In the genomic region with DNA sequence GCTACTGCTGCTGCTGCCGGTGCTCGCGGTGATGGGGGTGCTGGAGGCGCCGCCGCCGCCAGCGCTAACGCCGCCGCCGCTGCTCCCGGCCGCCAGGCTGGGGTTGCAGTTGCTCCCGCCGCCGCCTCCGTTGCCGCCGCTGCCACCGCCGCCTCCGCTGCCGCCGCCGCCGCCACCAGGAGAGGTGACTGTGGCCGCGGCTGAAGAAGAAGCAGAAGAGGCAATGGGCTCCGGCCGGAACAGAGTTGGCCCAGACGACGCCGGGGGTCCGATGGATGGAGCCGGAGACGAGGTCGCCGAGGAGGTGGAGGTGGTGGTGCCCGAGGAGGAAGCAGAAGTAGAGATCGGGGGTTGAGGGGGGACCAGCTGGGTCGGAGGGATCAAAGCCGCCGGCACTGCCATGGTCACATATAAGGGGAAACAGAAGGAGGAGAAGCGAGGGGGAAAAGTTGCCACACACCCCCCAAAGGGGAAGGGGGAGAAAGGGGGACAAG, we compare ENCODE assay signal across 7 mouse cellular contexts. TPM values are rescaled to one million over a fixed set of nuclear protein-coding genes. Genes with fewer than 3 reads are reported as not detected.
DNase-seq lines count a peak whose midpoint lies in the region; ATAC-seq lines count a peak whose summit lies in the region.

No protein-coding gene starts in this region.

- H3K4me1 ChIP-seq in forebrain, embryonic 16.5 days (replicated peaks; ENCODE audit: control insufficient read depth, insufficient read depth, low read length), result peaks cover 21% of the 10 kb centered on the region
- H3K4me1 ChIP-seq in hindbrain, embryonic 15.5 days (replicated peaks), result peaks cover 22% of the 10 kb centered on the region
- no peaks in the 10 kb centered on the region for H3K4me1 ChIP-seq in liver, embryonic 11.5 days (replicated peaks; ENCODE audit: control insufficient read depth, insufficient read depth, low read length)
- H3K4me1 ChIP-seq in midbrain, embryonic 16.5 days (ENCODE audit: control insufficient read depth, insufficient read depth, low read length), result peaks cover 8% of the 10 kb centered on the region
- H3K4me1 ChIP-seq in stomach, embryonic 15.5 days, result no peaks in the 10 kb centered on the region

- no peaks in the 10 kb centered on the region for H3K36me3 ChIP-seq in forebrain, embryonic 16.5 days (ENCODE audit: control insufficient read depth, insufficient read depth)
- no peaks in the 10 kb centered on the region for H3K36me3 ChIP-seq in hindbrain, embryonic 15.5 days
- H3K36me3 ChIP-seq in liver, embryonic 11.5 days (ENCODE audit: control insufficient read depth, insufficient read depth, low read length), result no peaks in the 10 kb centered on the region
- H3K36me3 ChIP-seq in midbrain, embryonic 16.5 days (ENCODE audit: control insufficient read depth, insufficient read depth, low read length), result no peaks in the 10 kb centered on the region
- H3K36me3 ChIP-seq in stomach, embryonic 15.5 days, result no peaks in the 10 kb centered on the region

- H3K9me3 ChIP-seq in forebrain, embryonic 16.5 days (ENCODE audit: control insufficient read depth, low read length), result no peaks in the 10 kb centered on the region
- no peaks in the 10 kb centered on the region for H3K9me3 ChIP-seq in hindbrain, embryonic 15.5 days
- no peaks in the 10 kb centered on the region for H3K9me3 ChIP-seq in liver, embryonic 11.5 days (ENCODE audit: control insufficient read depth, low read length)
- no peaks in the 10 kb centered on the region for H3K9me3 ChIP-seq in midbrain, embryonic 16.5 days (replicated peaks; ENCODE audit: control insufficient read depth, low read length, poor library complexity, severe bottlenecking)
- no peaks in the 10 kb centered on the region for H3K9me3 ChIP-seq in stomach, embryonic 15.5 days

- peak; percentile 20 for DNase-seq in R1 (ENCODE audit: low read depth, low spot score)
- peak; percentile 23 for DNase-seq in brain, adult 2 months (ENCODE audit: low read depth, low spot score)
- DNase-seq in liver, embryonic 11.5 days (ENCODE audit: low spot score), result peak; percentile 52

- peak overlapping the region; percentile 65 for H3K27ac ChIP-seq in forebrain, embryonic 16.5 days (ENCODE audit: low read length)
- peak overlapping the region; percentile 98 for H3K27ac ChIP-seq in hindbrain, embryonic 15.5 days (replicated peaks)
- no peak overlapping the region for H3K27ac ChIP-seq in liver, embryonic 11.5 days (ENCODE audit: low read depth, low read length)
- H3K27ac ChIP-seq in midbrain, embryonic 16.5 days (ENCODE audit: low read length), result peak overlapping the region; percentile 91
- peak overlapping the region; percentile 73 for H3K27ac ChIP-seq in stomach, embryonic 15.5 days

- peak overlapping the region; percentile 83 for H3K9ac ChIP-seq in forebrain, embryonic 16.5 days (replicated peaks; ENCODE audit: low read depth, low read length)
- H3K9ac ChIP-seq in hindbrain, embryonic 15.5 days, result peak overlapping the region; percentile 90
- H3K9ac ChIP-seq in liver, embryonic 11.5 days (ENCODE audit: low read depth, low read length), result no peak overlapping the region
- peak overlapping the region; percentile 85 for H3K9ac ChIP-seq in midbrain, embryonic 16.5 days (ENCODE audit: low read depth, low read length)
- H3K9ac ChIP-seq in stomach, embryonic 15.5 days, result peak overlapping the region; percentile 60

- under 1% methylated on average over 44 of the region's 45 CpGs for WGBS in forebrain, embryonic 16.5 days
- WGBS in hindbrain, embryonic 15.5 days, result under 1% methylated on average over 41 of the region's 45 CpGs
- under 1% methylated on average over 45 of the region's 45 CpGs for WGBS in liver, embryonic 11.5 days
- WGBS in midbrain, embryonic 16.5 days, result under 1% methylated on average over 45 of the region's 45 CpGs
- WGBS in stomach, embryonic 15.5 days, result under 1% methylated on average over 45 of the region's 45 CpGs

- ATAC-seq in forebrain, embryonic 16.5 days, result peak; percentile 31
- ATAC-seq in hindbrain, embryonic 15.5 days (ENCODE audit: low FRiP score, low read depth), result peak; percentile 19
- ATAC-seq in liver, embryonic 11.5 days (replicated peaks; ENCODE audit: low FRiP score), result peak; percentile 18; the same call in 1 of the 2 replicates
- ATAC-seq in midbrain, embryonic 16.5 days, result peak; percentile 39
- peak; percentile 5; the same call in 1 of the 2 replicates for ATAC-seq in stomach, embryonic 15.5 days (ENCODE audit: insufficient read depth, low FRiP score, low read depth)

- H3K4me3 ChIP-seq in forebrain, embryonic 16.5 days (replicated peaks; ENCODE audit: low read length), result peak overlapping the region; percentile 80
- peak overlapping the region; percentile 79 for H3K4me3 ChIP-seq in hindbrain, embryonic 15.5 days
- H3K4me3 ChIP-seq in liver, embryonic 11.5 days (ENCODE audit: low read depth, low read length), result peak overlapping the region; percentile 52
- H3K4me3 ChIP-seq in midbrain, embryonic 16.5 days (ENCODE audit: low read depth, low read length), result peak overlapping the region; percentile 89
- H3K4me3 ChIP-seq in stomach, embryonic 15.5 days (replicated peaks), result peak overlapping the region; percentile 75

- H3K27me3 ChIP-seq in forebrain, embryonic 16.5 days (replicated peaks; ENCODE audit: control insufficient read depth, insufficient read depth, low read length), result no peaks in the 10 kb centered on the region; the same call in none of the 2 replicates
- H3K27me3 ChIP-seq in hindbrain, embryonic 15.5 days, result no peaks in the 10 kb centered on the region
- H3K27me3 ChIP-seq in liver, embryonic 11.5 days (replicated peaks; ENCODE audit: control insufficient read depth, insufficient read depth, low read length), result peaks cover 36% of the 10 kb centered on the region
- no peaks in the 10 kb centered on the region for H3K27me3 ChIP-seq in midbrain, embryonic 16.5 days (ENCODE audit: control insufficient read depth, insufficient read depth, low read depth, low read length)
- no peaks in the 10 kb centered on the region for H3K27me3 ChIP-seq in stomach, embryonic 15.5 days (replicated peaks)

- H3K4me2 ChIP-seq in forebrain, embryonic 16.5 days (ENCODE audit: low read length), result peak overlapping the region; percentile 96
- H3K4me2 ChIP-seq in hindbrain, embryonic 15.5 days, result peak overlapping the region; percentile 67
- peak overlapping the region; percentile 88 for H3K4me2 ChIP-seq in liver, embryonic 11.5 days
- H3K4me2 ChIP-seq in midbrain, embryonic 16.5 days (ENCODE audit: low read length), result peak overlapping the region; percentile 95
- H3K4me2 ChIP-seq in stomach, embryonic 15.5 days, result peak overlapping the region; percentile 87

RNA-seq across cellular contexts. Expression of gene Dach1, which starts 0.6 kb away (rescaled TPM):
- 7.4 and 8.6 TPM in 2 replicates for polyA plus RNA-seq in forebrain, embryonic 16.5 days (2015; fragmentation: Nextera tagmentation; extraction: Ambion mirVana)
- polyA plus RNA-seq in hindbrain, embryonic 15.5 days (2015; fragmentation: Nextera tagmentation; extraction: Ambion mirVana), result 14.7 and 16.2 TPM in 2 replicates
- 0.48 and 0.70 TPM in 2 replicates for polyA plus RNA-seq in liver, embryonic 11.5 days (2014; fragmentation: Nextera tagmentation; extraction: Ambion mirVana)
- polyA plus RNA-seq in midbrain, embryonic 16.5 days (2015; fragmentation: Nextera tagmentation; extraction: Ambion mirVana), result 9.4 and 9.7 TPM in 2 replicates
- 3.6 and 3.9 TPM in 2 replicates for polyA plus RNA-seq in stomach, embryonic 15.5 days (2015; fragmentation: Nextera tagmentation; extraction: Ambion mirVana)
